Mouse (Mus musculus) C2C12 (cell line): Measurements from ENCODE around the gene Kmt2d.

Experiments
- CEBPB ChIP-seq: IDR thresholded peaks from one replicate; pipeline ENCODE4 v1.6.1; 2011; ENCODE audit warnings: low read depth, mild to moderate bottlenecking, control low read depth, moderate library complexity
- CTCF ChIP-seq: IDR thresholded peaks from one replicate; pipeline ENCODE4 v1.5.1; 2011; ENCODE audit not compliant: control insufficient read depth, insufficient read depth, insufficient read length
- FOSL1 ChIP-seq: IDR thresholded peaks from one replicate; pipeline ENCODE4 v1.8.0; 2011; ENCODE audit warnings: mild to moderate bottlenecking, low read length; ENCODE audit not compliant: poor library complexity, insufficient read depth, severe bottlenecking
- MAX ChIP-seq: IDR thresholded peaks from one replicate; pipeline ENCODE4 v1.6.1; 2011; ENCODE audit warnings: mild to moderate bottlenecking, control low read depth
- MYOG ChIP-seq: IDR thresholded peaks from one replicate; pipeline ENCODE4 v1.6.1; 2011; ENCODE audit not compliant: control insufficient read depth, insufficient read length; ENCODE audit errors: extremely low read depth
- USF1 ChIP-seq: IDR thresholded peaks from one replicate; pipeline ENCODE4 v1.6.1; 2011; ENCODE audit warnings: low read depth, mild to moderate bottlenecking, control low read depth, moderate library complexity

GRCm38 (mm10) chr15:98859319-98860043 is 11.5 kb downstream of the Kmt2d start:
- TF ChIP-seq CEBPB (no peak), USF1 (no peak), CTCF (no peak), MAX (no peak), FOSL1 (no peak), MYOG (no peak)
